Mouse (Mus musculus) MEL (cell line): ENCODE measurements around the gene Adgrv1. TPM values are rescaled to one million over a fixed set of nuclear protein-coding genes. Genes with fewer than 3 reads are reported as not detected.
A peak's percentile ranks its signal among the peaks of the same experiment; 100 is the strongest.

ENCODE experiments used
- DNase-seq: peaks from one replicate; pipeline ENCODE4 v3.0.0; 2011; ENCODE audit warnings: low read depth, low spot score
- H3K27ac ChIP-seq: 2 replicates; pipeline ENCODE4 v1.5.1; 2012; ENCODE audit warnings: low read depth, mild to moderate bottlenecking, control low read depth, low read length, moderate library complexity; ENCODE audit not compliant: control insufficient read depth
- H3K27me3 ChIP-seq, 2 experiments: fragments of 150-350 bp in 1 of 2; sonication (generic) in 1 of 2; 2 replicates each; pipeline ENCODE4 v1.6.1; 2012; ENCODE audit warnings: low read length in 2 of 2, mild to moderate bottlenecking in 2 of 2, improper control_type of control experiment in 1 of 2, moderate library complexity in 1 of 2; ENCODE audit not compliant: insufficient read depth in 2 of 2, control insufficient read depth in 1 of 2
- H3K36me3 ChIP-seq, 2 experiments: 2 replicates each; pipeline ENCODE4 v1.6.1; 2012 to 2014; ENCODE audit warnings: low read length in 2 of 2, improper control_type of control experiment in 1 of 2, inconsistent platforms in 1 of 2, mild to moderate bottlenecking in 1 of 2; ENCODE audit not compliant: insufficient read depth in 2 of 2, control insufficient read depth in 1 of 2
- H3K4me1 ChIP-seq, 2 experiments: fragments of 150-350 bp in 1 of 2; sonication (generic) in 1 of 2; 2 replicates each; pipeline ENCODE4 v1.6.1; 2012; ENCODE audit warnings: low read length in 2 of 2, improper control_type of control experiment in 1 of 2, mild to moderate bottlenecking in 1 of 2; ENCODE audit not compliant: insufficient read depth in 2 of 2, control insufficient read depth in 1 of 2
- H3K4me3 ChIP-seq, 2 experiments: fragments of 150-350 bp in 1 of 2; sonication (generic) in 1 of 2; 2 replicates each; pipeline ENCODE4 v1.5.1; 2012; ENCODE audit warnings: low read depth in 2 of 2, low read length in 2 of 2, mild to moderate bottlenecking in 2 of 2, moderate library complexity in 2 of 2, control low read depth in 1 of 2, improper control_type of control experiment in 1 of 2; ENCODE audit not compliant: control insufficient read depth in 1 of 2, insufficient read depth in 1 of 2
- H3K79me2 ChIP-seq: 2 replicates; pipeline ENCODE4 v1.6.1; 2012; ENCODE audit warnings: mild to moderate bottlenecking, low read length, moderate library complexity; ENCODE audit not compliant: control insufficient read depth, poor library complexity, insufficient read depth
- H3K9ac ChIP-seq: 2 replicates; pipeline ENCODE4 v1.6.1; 2012; ENCODE audit warnings: low read depth, mild to moderate bottlenecking, control low read depth, low read length, moderate library complexity; ENCODE audit not compliant: control insufficient read depth, poor library complexity, severe bottlenecking
- H3K9me3 ChIP-seq: fragments of 150-350 bp; sonication (generic); replicated peaks from 2 replicates; pipeline ENCODE4 v1.6.1; 2012; ENCODE audit warnings: mild to moderate bottlenecking, low read length, improper control_type of control experiment, moderate library complexity; ENCODE audit not compliant: insufficient read depth
- CTCF ChIP-seq, 3 experiments: IDR thresholded peaks in 2 of 3; conservative IDR thresholded peaks in 1 of 3; 2 replicates each; pipeline ENCODE4 v1.5.1; 2011 to 2012; ENCODE audit warnings: low read length in 3 of 3, low read depth in 2 of 3, mild to moderate bottlenecking in 2 of 3, improper control_type of control experiment in 1 of 3, inconsistent platforms in 1 of 3, mixed read lengths in 1 of 3, moderate library complexity in 1 of 3; ENCODE audit not compliant: control insufficient read depth in 1 of 3, insufficient read depth in 1 of 3, poor library complexity in 1 of 3, severe bottlenecking in 1 of 3
- E2F4 ChIP-seq: IDR thresholded peaks from 2 replicates; pipeline ENCODE4 v1.6.1; 2011; ENCODE audit warnings: low read depth, low read length, improper control_type of control experiment, borderline replicate concordance
- GATA1 ChIP-seq: IDR thresholded peaks from 2 replicates; pipeline ENCODE4 v1.6.1; 2011; ENCODE audit warnings: low read depth, low read length, improper control_type of control experiment
- MAX ChIP-seq: IDR thresholded peaks from 2 replicates; pipeline ENCODE4 v1.6.1; 2011; ENCODE audit warnings: low read length, improper control_type of control experiment
- MAZ ChIP-seq: IDR thresholded peaks from 2 replicates; pipeline ENCODE4 v1.6.1; 2012; ENCODE audit warnings: low read depth, mild to moderate bottlenecking, inconsistent platforms, low read length, improper control_type of control experiment
- NELFE ChIP-seq: IDR thresholded peaks from 2 replicates; pipeline ENCODE4 v1.6.1; 2011; ENCODE audit warnings: low read depth, low read length, improper control_type of control experiment
- POLR2A ChIP-seq, 2 experiments: IDR thresholded peaks; 2 replicates each; pipeline ENCODE4 v1.6.1; 2011 to 2012; ENCODE audit warnings: low read length in 2 of 2, mild to moderate bottlenecking in 2 of 2, control low read depth in 1 of 2, improper control_type of control experiment in 1 of 2, low read depth in 1 of 2, moderate library complexity in 1 of 2; ENCODE audit not compliant: control insufficient read depth in 1 of 2, insufficient read depth in 1 of 2, poor library complexity in 1 of 2
- RAD21 ChIP-seq: IDR thresholded peaks from 2 replicates; pipeline ENCODE4 v1.6.1; 2011; ENCODE audit warnings: mild to moderate bottlenecking, low read depth, low read length, improper control_type of control experiment
- SMC3 ChIP-seq: IDR thresholded peaks from 2 replicates; pipeline ENCODE4 v1.6.1; 2011; ENCODE audit warnings: low read depth, low read length, improper control_type of control experiment
- TCF12 ChIP-seq: IDR thresholded peaks from 2 replicates; pipeline ENCODE4 v1.6.1; 2014; ENCODE audit warnings: low read depth, mild to moderate bottlenecking, inconsistent platforms, low read length, improper control_type of control experiment, moderate library complexity
- USF1 ChIP-seq: IDR thresholded peaks from 2 replicates; pipeline ENCODE4 v1.6.1; 2014; ENCODE audit warnings: low read depth, mild to moderate bottlenecking, inconsistent platforms, low read length, improper control_type of control experiment, moderate library complexity
- ZC3H11A ChIP-seq: IDR thresholded peaks from 2 replicates; pipeline ENCODE4 v1.6.1; 2012; ENCODE audit warnings: low read depth, mild to moderate bottlenecking, inconsistent platforms, low read length, improper control_type of control experiment
- ZMIZ1 ChIP-seq: IDR thresholded peaks from 2 replicates; pipeline ENCODE4 v1.6.1; 2012; ENCODE audit warnings: low read depth, mild to moderate bottlenecking, inconsistent platforms, low read length, improper control_type of control experiment, moderate library complexity
- ZNF384 ChIP-seq: IDR thresholded peaks from 2 replicates; pipeline ENCODE4 v1.6.1; 2012; ENCODE audit warnings: low read depth, mild to moderate bottlenecking, inconsistent platforms, low read length, improper control_type of control experiment
- polyA plus RNA-seq, 2 experiments: library from polyadenylated mRNA; stranded (reverse) in 1 of 2; unstranded in 1 of 2; fragments of >175 nt in 1 of 2; fragments of >200 nt in 1 of 2; gene quantifications; 2 replicates each; pipeline versions ENCODE4 v1.2.1 to v1.2.4; 2012; ENCODE audit warnings: low replicate concordance in 2 of 2, low read depth in 1 of 2; ENCODE audit not compliant: insufficient read length in 2 of 2, insufficient read depth in 1 of 2, missing spikeins in 1 of 2
- total RNA-seq: library from RNA; depleted of rRNA; stranded (reverse); fragments of 300-350 nt; gene quantifications from 2 replicates; pipeline ENCODE4 v1.2.3, GENCODE M21; 2012

Adgrv1 gene
- total and polyA plus RNA-seq, 3 experiments: 5.6 to 5.8 TPM; not detected in 1

GRCm38 (mm10) chr13:81550024-81550423 is 82.9 kb downstream of the Adgrv1 start:
- H3K79me2 ChIP-seq: no peaks in the 10 kb centered on the region
- H3K4me3 ChIP-seq: no peak overlapping the region
- H3K27me3 ChIP-seq: no peaks in the 10 kb centered on the region
- no peaks in the 10 kb centered on the region for H3K4me1 ChIP-seq
- no peak for TF ChIP-seq TCF12
- TF ChIP-seq NELFE: no peak
- TF ChIP-seq GATA1: no peak
- no peak for TF ChIP-seq USF1
- no peak overlapping the region for H3K27ac ChIP-seq
- no peak for DNase-seq
- H3K9me3 ChIP-seq: no peaks in the 10 kb centered on the region
- H3K9ac ChIP-seq: no peak overlapping the region
- H3K36me3 ChIP-seq: no peaks in the 10 kb centered on the region

- DNase-seq: no peak
- no peaks in the 10 kb centered on the region for H3K9me3 ChIP-seq
- no peaks in the 10 kb centered on the region for H3K4me1 ChIP-seq
- no peak overlapping the region for H3K4me3 ChIP-seq
- TF ChIP-seq ZMIZ1 (no peak), MAZ (no peak), SMC3 (no peak), E2F4 (no peak), MAX (no peak)
- no peak overlapping the region for H3K27ac ChIP-seq
- H3K27me3 ChIP-seq: no peaks in the 10 kb centered on the region; a peak in 2 of 4 replicates
- no peaks in the 10 kb centered on the region for H3K79me2 ChIP-seq
- no peak overlapping the region for H3K9ac ChIP-seq
- H3K36me3 ChIP-seq: no peaks in the 10 kb centered on the region
These were observed 98.0 kb downstream of the Adgrv1 start for GRCm38 (mm10) chr13:81534916-81535315.

GRCm38 (mm10) chr13:81526687-81527086 is 106.3 kb downstream of the Adgrv1 start:
- H3K9me3 ChIP-seq: no peaks in the 10 kb centered on the region
- no peak overlapping the region for H3K4me3 ChIP-seq
- H3K27me3 ChIP-seq: no peaks in the 10 kb centered on the region; a peak in 1 of 4 replicates
- no peak overlapping the region for H3K9ac ChIP-seq
- no peaks in the 10 kb centered on the region for H3K79me2 ChIP-seq
- peaks cover 3 to 9% of the 10 kb centered on the region in 2 experiments; a peak in 3 of 4 replicates for H3K4me1 ChIP-seq
- H3K27ac ChIP-seq: no peak overlapping the region
- TF ChIP-seq RAD21 (peak; percentile 63), ZC3H11A (peak; percentile 29; the same call in 1 of the 2 replicates), POLR2A (IDR thresholded peaks at IDR 0.05; ENCODE audit: control insufficient read depth in 1 of 2, insufficient read depth in 1 of 2, low read depth in 1 of 2, low read length in 2 of 2, poor library complexity in 1 of 2) (no peak), ZNF384 (no peak), CTCF (IDR thresholded peaks at IDR 0.05 in 2 of 3, conservative IDR thresholded peaks at IDR 0.05 in 1 of 3; ENCODE audit: control insufficient read depth in 1 of 3, insufficient read depth in 1 of 3, low read depth in 2 of 3, low read length in 3 of 3, poor library complexity in 1 of 3, severe bottlenecking in 1 of 3) (peak; percentile 51 to 71 (median 60)), SMC3 (peak; percentile 83)
- H3K36me3 ChIP-seq: 0 out of 4 replicates have a peak, but pooled peaks cover 0 to 4% of the 10 kb centered on the region in 2 experiments
- DNase-seq: peak; percentile 37
